Mouse (Mus musculus) liver, postnatal 0 days (tissue): ENCODE measurements at regions not wholly inside any gene's neighbourhood (a gene's known extent, or its start where the extent isn't known, plus 50 kb on each side); places are given as distances from the start of the nearest gene placed in this dataset.

Experiments
- CTCF ChIP-seq: sonication (generic); IDR thresholded peaks from 2 replicates; pipeline ENCODE4 v1.5.1; 2016; ENCODE audit warnings: antibody characterized with exemption, low read depth
- EP300 ChIP-seq: IDR thresholded peaks from 2 replicates; pipeline ENCODE4 v1.6.1; 2016; ENCODE audit warnings: antibody characterized with exemption, low read depth, mild to moderate bottlenecking

DNA sequence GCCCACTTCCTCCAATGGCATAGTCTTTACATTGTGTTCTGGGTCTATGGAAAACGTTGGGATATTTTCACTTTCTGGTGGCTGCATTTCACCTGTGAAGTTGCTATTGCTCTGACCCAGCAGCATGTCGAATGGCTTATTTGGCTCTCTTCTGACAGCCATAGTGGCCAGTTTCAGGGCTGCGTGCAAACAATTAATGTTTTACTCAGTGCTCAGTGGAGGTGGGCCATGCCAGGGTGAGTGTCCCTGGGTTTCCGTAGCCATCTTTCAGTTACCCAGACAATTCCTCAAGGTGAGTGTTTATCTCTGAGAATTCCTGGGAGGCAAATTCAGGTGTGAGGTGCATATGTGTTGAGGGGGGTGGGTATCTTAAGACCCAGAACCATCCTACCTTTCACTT, 329.2 kb upstream of the Gm10131 start:
- TF ChIP-seq CTCF, result no peak
- no peak for TF ChIP-seq EP300
